Mouse (Mus musculus) layer of hippocampus, adult 8-10 months (tissue): ENCODE results near the gene Pxdn. TPM values are rescaled to one million over a fixed set of nuclear protein-coding genes. Genes with fewer than 3 reads are reported as not detected.

Experiments used
- DNase-seq, 2 experiments: peaks; one replicate each; pipeline ENCODE4 v3.0.0; 2022; ENCODE audit warnings: low spot score in 2 of 2
- total RNA-seq, 4 experiments: library from RNA; stranded (reverse); gene quantifications; 2 replicates each; pipeline ENCODE4 v1.2.4; 2022

The Pxdn gene
- 10 to 100 TPM; 65.3 to 84.7 (median 75.5) TPM for total RNA-seq

- no peak for DNase-seq
Measured at GRCm38 (mm10) chr12:29937308-29937707, at the start of gene Pxdn. TSS of gene Pxdn (plus strand) at chr12:29937608.

GRCm38 (mm10) chr12:29894669-29895068 lies 42.7 kb upstream of the Pxdn start:
- DNase-seq: peak in 1 of 2 experiments; percentile 53

- DNase-seq: no peak
Measured at GRCm38 (mm10) chr12:29897533-29898085, 39.8 kb upstream of the Pxdn start.

DNA sequence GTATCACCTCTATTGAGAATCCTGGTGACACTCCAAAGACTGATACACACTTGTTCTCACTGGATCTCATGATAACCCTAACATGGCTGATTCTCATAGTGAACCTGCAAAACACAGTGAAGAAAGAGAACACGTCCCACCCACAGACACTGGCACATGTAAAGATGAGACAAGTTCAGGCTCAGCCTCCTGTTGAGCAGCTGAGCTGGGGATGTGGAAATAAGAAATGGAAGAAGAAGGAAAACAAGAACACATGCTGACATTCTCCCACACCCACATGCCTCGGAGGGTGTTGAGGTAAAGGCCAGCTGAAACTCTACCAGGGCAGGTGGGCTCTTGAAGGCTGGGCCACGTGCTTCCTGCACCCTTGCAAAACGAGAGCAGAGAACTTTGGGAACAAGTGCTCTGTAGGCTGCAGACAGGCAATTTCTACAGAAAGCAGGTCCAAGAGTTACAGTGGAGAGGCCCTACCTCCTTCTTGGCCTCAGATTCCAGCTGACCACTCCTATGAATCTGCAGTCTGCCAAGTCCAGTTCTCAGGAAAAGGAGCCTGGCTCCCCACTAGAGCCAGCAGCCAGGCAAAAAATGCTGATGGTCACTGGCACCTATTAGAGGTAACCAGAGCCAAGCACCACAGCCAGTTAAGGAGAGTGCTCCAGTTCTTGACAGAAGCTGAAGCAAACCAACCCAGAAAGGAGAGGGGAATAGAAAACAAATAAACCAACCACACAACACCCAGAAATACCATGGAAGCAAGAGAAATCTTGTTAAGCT lies 33.1 kb upstream of the Pxdn start:
- DNase-seq: peak; percentile 31 to 50

DNA sequence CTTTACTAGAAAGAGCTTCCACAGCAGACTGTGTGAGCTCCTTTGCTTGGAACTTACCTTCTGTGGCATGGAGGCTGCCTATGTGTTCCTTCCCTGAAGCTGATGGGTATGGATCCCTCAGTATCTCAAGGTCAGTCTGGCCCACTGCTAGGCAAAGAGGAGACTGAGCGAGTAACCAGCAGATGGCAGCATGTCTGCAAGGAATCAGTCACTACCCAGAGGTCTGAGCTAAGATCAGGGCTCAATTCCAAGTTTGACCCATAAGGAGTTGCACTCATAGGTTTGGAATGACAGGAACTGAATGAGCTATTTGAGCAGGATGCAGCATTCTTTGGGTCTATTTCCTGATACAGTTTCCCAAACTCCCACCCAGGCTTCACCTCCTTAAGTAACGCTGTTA lies 30.4 kb upstream of the Pxdn start:
- peak in 1 of 2 experiments; percentile 47 for DNase-seq

DNA sequence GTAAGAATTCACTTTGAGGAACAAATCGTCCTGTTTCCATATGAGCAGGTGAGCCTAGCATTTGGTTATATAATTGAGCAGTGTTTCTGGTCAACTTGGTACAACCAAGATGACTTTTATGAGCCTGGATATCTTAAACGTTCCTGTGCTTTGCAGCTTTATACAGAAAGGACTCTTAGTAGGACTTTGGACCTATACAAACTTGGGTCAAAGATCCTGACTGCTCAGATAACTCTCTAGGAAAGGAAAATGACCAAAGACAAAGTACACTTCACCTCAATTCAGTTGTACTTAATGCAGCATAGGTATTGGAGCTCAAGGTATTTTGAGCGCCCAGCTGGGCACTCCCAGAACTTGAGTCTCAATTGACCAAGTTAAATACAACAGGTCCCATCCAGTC lies 21.3 kb upstream of the Pxdn start:
- DNase-seq: no peak

DNA sequence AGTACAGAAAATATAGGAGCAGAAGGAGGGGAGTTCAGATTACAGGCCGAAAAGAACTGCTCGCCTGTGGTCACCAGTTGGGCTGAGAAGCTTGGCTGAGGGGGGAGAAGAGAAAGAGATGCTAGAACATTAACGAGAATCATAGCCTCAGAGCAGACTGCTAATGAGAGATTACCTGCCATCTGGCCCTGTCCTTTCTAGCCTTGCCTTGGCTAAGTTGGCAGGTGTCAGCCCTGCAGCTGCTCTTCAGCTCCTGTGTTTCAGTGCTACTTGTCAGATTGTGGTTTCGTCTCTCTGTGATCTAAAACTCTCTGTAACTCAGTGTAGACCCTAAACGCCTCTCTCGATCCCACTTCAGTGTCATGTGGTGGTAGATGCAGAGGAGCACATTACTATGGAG lies 20.6 kb upstream of the Pxdn start:
- no peak for DNase-seq

DNA sequence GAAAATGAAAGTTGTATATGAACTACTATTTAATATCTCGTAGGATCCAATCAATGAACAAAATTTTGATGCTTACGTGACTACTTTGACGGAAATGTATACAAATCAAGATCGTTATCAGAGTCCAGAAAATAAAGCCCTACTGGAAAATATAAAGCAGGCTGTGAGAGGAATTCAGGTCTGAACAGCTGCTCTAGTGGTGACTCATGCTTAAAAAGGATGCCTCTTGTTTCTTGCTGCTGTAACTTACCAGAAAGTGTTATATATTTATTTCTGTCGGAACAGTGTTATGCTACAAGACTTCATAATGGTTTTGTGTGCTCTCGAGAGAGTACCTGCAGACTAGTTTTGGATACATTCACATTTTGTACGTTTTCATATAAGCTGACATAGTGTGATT lies 17.1 kb upstream of the Pxdn start:
- DNase-seq: no peak

DNA sequence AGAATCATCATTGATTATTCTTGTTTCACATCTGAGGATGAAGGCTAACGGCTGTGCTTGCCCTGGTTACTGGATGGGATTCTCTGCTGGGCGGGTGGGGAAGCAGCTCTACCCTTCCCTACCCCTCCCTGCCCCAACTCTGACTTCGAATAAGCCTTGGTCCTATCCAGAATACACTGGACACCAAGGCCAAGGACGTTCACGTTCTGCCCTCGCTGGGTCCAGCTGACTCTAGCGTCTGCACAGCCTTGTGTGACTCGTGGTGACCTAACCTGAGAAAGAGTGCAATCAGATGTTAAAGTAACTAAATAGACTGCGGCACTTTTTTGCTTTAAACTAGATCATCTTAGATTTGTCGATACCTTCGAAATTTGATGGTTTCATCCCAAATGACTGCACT lies 15.9 kb upstream of the Pxdn start:
- no peak for DNase-seq

- DNase-seq: peak; percentile 34 to 77
Measured at GRCm38 (mm10) chr12:29926896-29927295, 10.5 kb upstream of the Pxdn start.

DNA sequence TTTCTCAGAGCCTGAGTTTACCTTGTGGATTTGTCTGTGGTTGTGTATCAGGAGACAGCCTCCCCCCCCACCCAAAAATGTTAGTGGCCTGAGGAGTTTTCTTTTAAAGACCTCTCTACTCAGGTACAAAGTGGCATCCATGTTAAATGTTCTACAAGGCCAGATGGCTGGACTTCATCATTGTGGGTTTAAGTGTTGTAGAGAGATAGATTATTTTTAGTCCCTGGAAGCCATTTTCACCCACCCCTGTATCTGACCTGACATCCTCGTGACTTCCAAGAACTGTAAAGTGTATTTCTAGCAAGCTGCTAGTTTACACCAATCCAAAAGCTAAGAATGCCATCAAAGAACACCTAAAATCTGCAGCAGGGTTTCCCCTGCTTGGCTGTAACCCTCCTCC lies 6.8 kb upstream of the Pxdn start:
- no peak for DNase-seq

- DNase-seq: no peak
Measured at GRCm38 (mm10) chr12:29932951-29933350, 4.5 kb upstream of the Pxdn start.

DNA sequence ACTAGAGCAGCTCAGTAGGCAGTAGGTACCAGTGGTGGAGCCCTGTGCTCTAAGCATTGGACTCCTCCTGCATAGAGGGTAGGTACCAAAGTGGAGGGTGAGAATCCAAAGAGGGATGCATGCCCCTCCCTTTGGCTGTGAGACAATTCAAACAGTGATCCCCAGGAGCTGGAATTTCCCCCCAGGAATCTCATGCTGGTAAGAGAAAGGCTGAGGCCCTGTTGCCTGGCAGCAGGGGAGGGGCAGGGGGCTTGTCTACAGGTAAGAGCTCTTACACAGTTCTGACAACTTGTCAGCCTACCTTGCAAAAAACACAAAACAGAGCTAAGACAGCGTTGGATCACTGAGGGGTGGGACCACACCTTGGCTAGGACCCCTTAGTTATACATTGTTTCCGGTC lies 3.9 kb upstream of the Pxdn start:
- no peak for DNase-seq

DNA sequence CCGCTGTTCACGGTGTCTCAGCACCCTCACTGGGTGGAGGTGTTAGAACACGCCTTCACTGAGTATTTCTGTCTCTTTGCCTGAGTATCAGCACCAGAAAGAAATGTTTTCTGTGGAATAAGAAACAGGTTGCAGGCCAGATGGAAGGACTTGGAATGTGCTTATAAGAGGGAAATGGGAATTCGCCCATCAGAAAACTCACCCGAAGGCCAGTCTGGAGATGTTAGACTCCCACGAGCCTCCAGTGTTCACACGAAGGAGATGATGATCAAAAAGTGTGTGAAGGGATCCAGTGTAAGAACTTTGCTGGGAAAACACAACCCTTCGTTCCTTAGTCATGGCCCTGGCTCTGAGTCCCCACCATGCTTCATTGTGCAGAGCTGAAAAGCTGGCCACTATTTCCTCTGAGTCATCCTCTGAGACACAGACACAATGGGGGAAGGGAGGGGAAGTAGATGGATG lies 3.3 kb upstream of the Pxdn start:
- peak; percentile 64 to 67 for DNase-seq

DNA sequence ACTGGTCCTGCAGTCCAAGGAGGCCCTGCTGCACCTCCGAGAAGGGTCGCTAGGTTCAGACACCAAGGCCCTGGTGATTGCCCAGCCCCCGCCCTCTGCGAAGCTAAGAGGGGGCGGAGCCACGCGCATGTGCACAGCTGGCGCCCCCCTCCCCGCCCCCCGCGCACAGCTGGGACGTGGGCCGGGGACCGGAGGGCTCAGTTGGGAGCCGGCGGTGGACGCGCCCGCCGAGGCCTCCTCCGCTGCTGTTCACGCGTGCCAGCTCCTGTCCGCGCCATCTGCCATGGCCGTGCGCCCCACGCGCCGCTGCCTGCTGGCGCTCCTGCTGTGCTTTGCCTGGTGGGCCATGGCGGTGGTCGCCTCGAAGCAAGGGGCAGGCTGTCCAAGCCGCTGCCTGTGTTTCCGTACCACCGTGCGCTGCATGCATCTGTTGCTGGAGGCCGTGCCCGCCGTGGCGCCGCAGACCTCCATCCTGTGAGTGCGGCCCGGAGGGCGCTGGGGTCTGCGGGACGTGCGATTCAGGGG lies 505 bp downstream of the Pxdn start:
- DNase-seq: peak in 1 of 2 experiments; percentile 62

DNA sequence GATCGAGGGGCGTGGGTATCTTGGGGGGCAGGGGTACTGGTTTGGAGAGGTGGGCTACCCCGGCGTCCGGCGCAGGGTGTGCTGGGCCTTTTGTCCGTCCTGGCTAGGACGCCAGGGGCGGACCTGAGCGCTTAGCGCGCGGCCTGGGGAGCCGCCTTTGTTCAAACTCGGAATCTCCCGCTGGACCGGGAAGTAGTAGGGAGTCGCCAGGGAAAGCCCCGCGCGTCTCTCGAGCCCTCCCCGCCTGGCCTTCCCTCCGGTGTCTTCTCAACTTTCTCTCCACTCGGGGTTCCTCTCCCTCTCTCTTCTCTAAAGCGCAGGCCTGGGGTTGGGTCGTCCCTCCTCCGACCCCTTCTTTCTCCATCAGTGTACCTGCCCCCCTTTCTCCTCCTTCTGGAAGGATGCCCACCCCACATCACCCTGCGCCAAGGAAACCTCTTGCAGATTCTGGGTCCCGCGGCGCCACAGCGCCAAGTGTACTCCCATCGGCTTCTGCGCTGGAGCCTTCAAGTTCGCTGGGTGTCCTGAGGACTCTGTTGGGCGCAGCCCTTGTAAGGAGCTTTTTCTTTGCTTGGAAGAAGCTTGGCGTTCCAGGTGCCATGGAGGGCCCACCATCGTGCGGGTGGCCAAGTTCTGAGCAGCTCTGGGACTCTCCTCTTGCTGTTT lies 1.1 kb downstream of the Pxdn start:
- peak in 1 of 2 experiments; percentile 50 for DNase-seq

DNA sequence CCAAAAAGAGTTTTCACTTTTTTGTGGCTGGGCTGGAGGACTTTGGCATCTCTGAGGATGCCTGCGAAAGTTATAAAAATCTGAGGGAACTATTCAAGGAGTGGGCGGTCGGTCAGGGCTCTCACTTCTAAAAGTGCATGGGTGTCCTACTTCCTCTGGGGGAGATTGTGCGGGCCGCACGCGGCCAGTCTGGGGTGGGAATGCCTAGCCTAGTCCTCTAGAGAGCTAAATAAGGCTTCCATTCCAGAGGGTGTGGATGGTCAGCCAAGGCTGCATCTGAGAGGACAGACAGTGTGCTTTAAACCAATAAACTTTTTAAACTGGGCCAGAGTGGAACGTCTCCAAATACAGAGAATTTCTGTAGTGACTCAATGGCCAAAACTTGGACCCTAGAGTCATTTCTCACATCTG lies 1.9 kb downstream of the Pxdn start:
- no peak for DNase-seq

DNA sequence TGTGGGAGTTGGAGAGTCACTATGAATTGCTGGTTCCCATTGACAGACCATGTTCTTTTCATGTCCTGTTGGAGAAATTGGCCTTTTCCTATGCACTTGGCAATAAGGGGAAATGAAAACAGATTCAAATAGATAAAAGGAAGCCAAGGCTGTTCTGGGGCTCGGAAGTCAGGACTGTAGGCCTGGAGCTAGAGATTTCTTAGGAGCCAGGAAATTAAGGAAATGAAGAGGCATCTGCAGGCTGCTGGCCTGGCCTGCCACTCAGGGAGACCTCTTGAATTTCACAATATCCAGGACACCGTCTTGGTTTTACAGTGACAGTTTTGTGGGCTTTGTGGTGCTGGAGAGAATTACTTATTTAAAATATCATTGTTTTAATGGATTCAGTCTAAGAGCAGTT lies 5.0 kb downstream of the Pxdn start:
- no peak for DNase-seq

- no peak for DNase-seq
Measured at GRCm38 (mm10) chr12:29944650-29945049, 7.2 kb downstream of the Pxdn start.

DNA sequence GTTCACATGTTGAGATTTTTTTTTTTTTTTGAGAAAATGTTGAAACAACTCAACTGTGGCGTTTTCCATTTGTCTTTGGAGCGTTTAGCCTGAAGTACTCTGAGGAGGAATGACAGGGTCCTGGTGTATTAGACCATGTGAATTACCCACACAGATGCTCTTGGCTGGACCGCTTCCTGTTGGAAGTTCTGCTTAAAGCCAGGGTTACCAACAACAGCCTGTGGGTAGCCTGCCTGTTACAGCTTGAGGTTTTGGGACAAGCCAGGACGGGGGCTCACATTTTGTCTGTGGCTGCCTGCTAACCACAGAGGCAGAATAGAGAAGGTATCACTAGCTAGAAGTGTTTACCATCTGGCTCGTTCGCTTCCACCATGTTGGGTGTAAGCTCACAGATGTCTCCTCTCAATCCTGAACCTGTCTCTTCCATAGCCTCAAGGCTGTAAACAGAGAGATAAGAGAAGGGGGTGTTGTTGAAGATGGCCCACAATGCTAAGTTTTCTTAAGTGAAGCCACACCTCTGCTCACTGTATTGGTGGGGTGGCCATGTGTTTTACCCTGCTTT lies 7.9 kb downstream of the Pxdn start:
- DNase-seq: no peak

GRCm38 (mm10) chr12:29951043-29951442 lies 13.6 kb downstream of the Pxdn start:
- no peak for DNase-seq

DNA sequence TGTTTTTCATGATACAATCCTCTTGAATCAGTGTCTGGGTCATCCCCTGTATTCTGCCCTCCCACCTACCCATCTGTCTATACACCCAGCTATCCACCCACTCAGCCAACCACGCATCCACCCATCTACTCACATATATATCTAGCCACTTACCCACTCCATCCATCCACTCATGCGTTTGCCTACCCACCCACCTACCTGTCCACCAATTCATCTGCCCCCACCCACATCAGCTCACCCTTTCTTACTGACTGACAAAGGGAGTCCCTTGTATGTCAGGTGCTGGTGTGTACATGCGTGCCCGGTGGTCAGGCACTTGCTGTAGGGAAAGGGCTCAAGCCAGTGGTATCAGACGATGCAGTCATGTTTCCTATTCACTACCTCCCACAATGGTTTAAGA lies 14.1 kb downstream of the Pxdn start:
- DNase-seq: no peak
